In genomic region chr9:80335660-80336357, GRCm38 (mm10) we compare ENCODE assay signal across 23 mouse cellular contexts.
A peak's percentile ranks its signal among the peaks of the same experiment; 100 is the strongest.
DNase-seq lines count a peak whose midpoint lies in the region; ATAC-seq and TF ChIP-seq lines count a peak whose summit lies in the region.
"Had no signal": no experiment of that assay in that cellular context is flagged by ENCODE, and none has a peak within 500 bp of the region (broad histone marks: within the 10 kb centered on the region; RNA-seq: fewer than 3 reads in every experiment).

No protein-coding gene starts in this region.

- no peaks in the 10 kb centered on the region for H3K27me3 ChIP-seq in intestine, embryonic 16.5 days (replicated peaks; ENCODE audit: control insufficient read depth, insufficient read depth, low read length)
- H3K27me3 ChIP-seq in liver, embryonic 14.5 days (ENCODE audit: control insufficient read depth, insufficient read depth, low read length) = no peaks in the 10 kb centered on the region
- H3K27me3 ChIP-seq: CH12.LX; heart, embryonic 15.5 days had no signal

- no peaks in the 10 kb centered on the region for H3K36me3 ChIP-seq in intestine, embryonic 16.5 days (ENCODE audit: control insufficient read depth, insufficient read depth, low read length)
- no peaks in the 10 kb centered on the region for H3K36me3 ChIP-seq in liver, embryonic 14.5 days (replicated peaks; ENCODE audit: control insufficient read depth, insufficient read depth, low read depth)
- H3K36me3 ChIP-seq: embryonic facial prominence, embryonic 10.5 days; heart, embryonic 10.5 days; heart, embryonic 15.5 days; hindbrain, embryonic 10.5 days had no signal

- no peak for TF ChIP-seq POLR2A in lung, adult 2 months (IDR thresholded peaks at IDR 0.05; ENCODE audit: borderline replicate concordance, extremely low read depth, low read depth, low read length)

- DNase-seq in kidney, adult 9 months = peak; percentile 14
- no peak for DNase-seq in kidney, adult 18-20 months
- DNase-seq in liver, embryonic 14.5 days (ENCODE audit: low read depth in 3 of 3, low spot score in 3 of 3) = no peak
- DNase-seq in yolk sac, embryonic 10.5 days (ENCODE audit: low spot score) = peak; percentile 62
- no peak for DNase-seq in lung, adult 2 months
- DNase-seq: adrenal gland, adult 2 months; adrenal gland, postnatal 25 days; cerebellum, adult 18-20 months; cerebellum, adult 9-11 months; forebrain, postnatal 0 days; gastrocnemius, postnatal 25 days; heart, adult 18-20 months; heart, postnatal 14 days had no signal

- ATAC-seq in intestine, embryonic 16.5 days = peak; percentile 88
- no peak for ATAC-seq in liver, embryonic 14.5 days (ENCODE audit: insufficient read depth)
- ATAC-seq in granulocyte monocyte progenitor cell, adult 5-6 weeks (replicated peaks; ENCODE audit: poor library complexity, severe bottlenecking) = no peak
- ATAC-seq: forebrain, embryonic 13.5 days; forebrain, postnatal 0 days; Patski had no signal

- no peaks in the 10 kb centered on the region for H3K9me3 ChIP-seq in intestine, embryonic 16.5 days (ENCODE audit: control insufficient read depth, low read length)
- H3K9me3 ChIP-seq in liver, embryonic 14.5 days (ENCODE audit: control insufficient read depth, low read length) = no peaks in the 10 kb centered on the region
- H3K9me3 ChIP-seq: embryonic facial prominence, embryonic 10.5 days; forebrain, embryonic 13.5 days; heart, embryonic 10.5 days; heart, embryonic 15.5 days; hindbrain, embryonic 10.5 days had no signal

- TF ChIP-seq EP300 in liver, embryonic 14.5 days (IDR thresholded peaks at IDR 0.05; ENCODE audit: low read depth) = no peak

- H3K9ac ChIP-seq in intestine, embryonic 16.5 days (ENCODE audit: low read depth, low read length) = no peak overlapping the region
- no peak overlapping the region for H3K9ac ChIP-seq in liver, embryonic 14.5 days (replicated peaks)
- H3K9ac ChIP-seq: forebrain, embryonic 13.5 days; forebrain, postnatal 0 days; heart, embryonic 15.5 days; hindbrain, embryonic 14.5 days had no signal

- H3K4me3 ChIP-seq in intestine, embryonic 16.5 days (ENCODE audit: low read length) = no peak overlapping the region
- H3K4me3 ChIP-seq in liver, embryonic 14.5 days (ENCODE audit: insufficient read depth in 1 of 2, low read depth in 2 of 2, low read length in 2 of 2) = no peak overlapping the region
- no peak overlapping the region for H3K4me3 ChIP-seq in lung, adult 2 months (replicated peaks; ENCODE audit: extremely low read depth, low read depth, low read length)
- H3K4me3 ChIP-seq: embryonic facial prominence, embryonic 10.5 days; forebrain, embryonic 13.5 days; heart, embryonic 10.5 days; heart, embryonic 15.5 days; hindbrain, embryonic 10.5 days had no signal

- no peaks in the 10 kb centered on the region; the same call in 1 of the 2 replicates for H3K4me1 ChIP-seq in intestine, embryonic 16.5 days (ENCODE audit: control insufficient read depth, insufficient read depth, low read length)
- peaks cover 0 to 2% of the 10 kb centered on the region in 2 experiments; a peak in 2 of 4 replicates for H3K4me1 ChIP-seq in liver, embryonic 14.5 days (replicated peaks; ENCODE audit: control insufficient read depth in 2 of 2, insufficient read depth in 2 of 2, low read length in 1 of 2)
- H3K4me1 ChIP-seq in lung, adult 2 months (ENCODE audit: control insufficient read depth, insufficient read depth, low read length) = 0 out of 2 replicates have a peak, but pooled peaks cover 2% of the 10 kb centered on the region
- H3K4me1 ChIP-seq: forebrain, embryonic 13.5 days; heart, embryonic 15.5 days had no signal

- peak overlapping the region; percentile 7; the same call in 1 of the 2 replicates for H3K4me2 ChIP-seq in intestine, embryonic 16.5 days (ENCODE audit: low read depth, low read length)
- peak overlapping the region; percentile 13; the same call in 1 of the 2 replicates for H3K4me2 ChIP-seq in liver, embryonic 14.5 days (ENCODE audit: low read depth)
- H3K4me2 ChIP-seq: forebrain, embryonic 13.5 days; heart, embryonic 15.5 days; hindbrain, embryonic 14.5 days had no signal

- WGBS in intestine, embryonic 16.5 days = 48% methylated on average over 13 of the region's 13 CpGs
- 70% methylated on average over 13 of the region's 13 CpGs for WGBS in liver, embryonic 14.5 days (ENCODE audit: insufficient replicate concordance)
- WGBS in lung, adult 2 months = 78% methylated on average over 13 of the region's 13 CpGs

- H3K27ac ChIP-seq in intestine, embryonic 16.5 days (ENCODE audit: low read length) = no peak overlapping the region
- H3K27ac ChIP-seq in liver, embryonic 14.5 days = no peak overlapping the region
- H3K27ac ChIP-seq: embryonic facial prominence, embryonic 10.5 days; forebrain, embryonic 13.5 days; heart, embryonic 10.5 days; heart, embryonic 15.5 days; hindbrain, embryonic 10.5 days; hindbrain, embryonic 14.5 days had no signal

- no peak for TF ChIP-seq CTCF in liver, embryonic 14.5 days (IDR thresholded peaks at IDR 0.05; ENCODE audit: low read depth)
- no peak for TF ChIP-seq CTCF in lung, adult 2 months (IDR thresholded peaks at IDR 0.05; ENCODE audit: insufficient read depth, low read length)

Comparison
In these comparisons a context has a peak if more than half of its experiments do, and no peak if none do; other contexts are left out.
1. DNase-seq: peak in kidney, adult 9 months (single experiment) and yolk sac, embryonic 10.5 days (single experiment); none in kidney, adult 18-20 months (single experiment), liver, embryonic 14.5 days (0 of 3) and lung, adult 2 months (single experiment).